Mouse (Mus musculus) bone marrow macrophage, adult 2 months (primary cell): ENCODE measurements at regions not wholly inside any gene's neighbourhood (a gene's known extent, or its start where the extent isn't known, plus 50 kb on each side); places are given as distances from the start of the nearest gene placed in this dataset.

ENCODE experiments used
- H3K27ac ChIP-seq: 2 replicates; pipeline ENCODE4 v1.5.1; 2012; ENCODE audit warnings: low read depth, low read length; ENCODE audit not compliant: insufficient read depth
- H3K4me1 ChIP-seq: 2 replicates; pipeline ENCODE4 v1.6.1; 2012; ENCODE audit warnings: low read length; ENCODE audit not compliant: control insufficient read depth, insufficient read depth
- H3K4me3 ChIP-seq: 2 replicates; pipeline ENCODE4 v1.5.1; 2012; ENCODE audit warnings: mild to moderate bottlenecking, low read length, moderate library complexity; ENCODE audit not compliant: insufficient read depth
- CTCF ChIP-seq: IDR thresholded peaks from 2 replicates; pipeline ENCODE4 v1.5.1; 2012; ENCODE audit warnings: low read depth, mild to moderate bottlenecking, low read length, moderate library complexity
- POLR2A ChIP-seq: IDR thresholded peaks from 2 replicates; pipeline ENCODE4 v1.6.1; 2012; ENCODE audit warnings: mild to moderate bottlenecking, low read depth, low read length, borderline replicate concordance

GRCm38 (mm10) chr15:52242890-52243289, 1641.8 kb upstream of the Gm7489 start:
- Histone ChIP-seq H3K4me1 (no peaks in the 10 kb centered on the region), H3K27ac (no peak overlapping the region), H3K4me3 (no peak overlapping the region)
- TF ChIP-seq POLR2A = no peak
- no peak for TF ChIP-seq CTCF
